Mouse (Mus musculus) heart, postnatal 10 days (tissue): ENCODE data around the gene Slc35f4. TPM values are rescaled to one million over a fixed set of nuclear protein-coding genes. Genes with fewer than 3 reads are reported as not detected.
"Not testable (repeated sequence)": the region's sequence is repeated elsewhere in the genome, so short reads cannot be mapped to it uniquely, and the experiment has no call there.

Experiments used
- DNase-seq, 2 experiments: peaks; one replicate each; pipeline ENCODE4 v3.0.0; 2021
- intact Hi-C: fragments of 180-260 bp; cut with DNase I; formaldehyde crosslinking; loops from one replicate; pipeline ENCODE4 v1.15.1; 2025
- microRNA-seq, 2 experiments: library from miRNA; unstranded; fragments of <30 nt; microRNA quantifications; one replicate each; pipeline ENCODE4 v1.2.0; 2022
- total RNA-seq, 2 experiments: library from RNA; stranded (reverse); gene quantifications; 2 replicates each; pipeline ENCODE4 v1.2.3; 2021

The Slc35f4 gene
- total RNA-seq, 2 experiments from 2014 or later, result not detected

- DNase-seq, result no peak
- intact Hi-C loops, result no loop called here
Observed at GRCm38 (mm10) chr14:49283784-49284655, 241.8 kb downstream of the Slc35f4 start.

GRCm38 (mm10) chr14:49278880-49279279 lies 247.0 kb downstream of the Slc35f4 start:
- intact Hi-C loops, result no loop called here

GRCm38 (mm10) chr14:49278479-49278878 lies 247.4 kb downstream of the Slc35f4 start:
- intact Hi-C loops, DNase-seq: not testable (repeated sequence)

More at GRCm38 (mm10) chr14:49278880-49279279, 247.0 kb downstream of the Slc35f4 start:
- no peak for DNase-seq

- intact Hi-C loops, result no loop called here
- DNase-seq, result no peak
Observed at GRCm38 (mm10) chr14:49277642-49278041, 248.2 kb downstream of the Slc35f4 start.

- DNase-seq, result no peak
- intact Hi-C loops, result no loop called here
Observed at GRCm38 (mm10) chr14:49275376-49275775, 250.5 kb downstream of the Slc35f4 start.

- intact Hi-C loops, result no loop called here
Observed at GRCm38 (mm10) chr14:49265286-49266002, 260.4 kb downstream of the Slc35f4 start.

More at GRCm38 (mm10) chr14:49265286-49266002, 260.4 kb downstream of the Slc35f4 start:
- DNase-seq, result no peak

Small RNAs within 50 kb of the gene (microRNA-seq; reads per million reads assigned to microRNA genes)
- 0 reads per million in 2 experiments for gene Gm22949
